Mouse (Mus musculus): ENCODE measurements at regions not wholly inside any gene's neighbourhood (a gene's known extent, or its start where the extent isn't known, plus 50 kb on each side); places are given as distances from the start of the nearest gene placed in this dataset.
"Not testable (repeated sequence)": the region's sequence is repeated elsewhere in the genome, so short reads cannot be mapped to it uniquely, and the experiment has no call there.

DNA sequence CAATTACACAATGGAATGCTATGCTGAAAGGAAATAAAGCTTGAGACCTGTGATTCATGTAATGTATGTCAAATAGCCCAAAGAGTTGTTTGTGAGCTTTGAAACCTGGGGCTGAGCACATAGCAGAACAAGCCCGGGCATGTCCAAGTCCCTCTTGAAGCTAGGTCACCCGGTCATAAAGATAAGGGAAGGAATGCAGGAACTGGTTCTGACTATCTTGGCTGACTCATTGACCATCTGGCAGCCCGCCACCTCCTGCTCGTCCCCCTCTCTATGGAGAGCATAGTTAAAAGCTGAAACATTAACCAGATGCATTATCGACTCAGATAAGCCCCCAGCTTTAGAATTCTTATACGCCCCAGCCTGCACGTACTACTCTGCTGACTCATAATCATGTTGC lies 1208.1 kb downstream of the Hace1 start:
- not testable (repeated sequence) for TF ChIP-seq MEF2A (IDR thresholded peaks at IDR 0.05; ENCODE audit: borderline replicate concordance, low read depth, low read length); USF2 (conservative IDR thresholded peaks at IDR 0.05; ENCODE audit: low read depth, low read length); CTCF (conservative IDR thresholded peaks at IDR 0.05 in 1 of 2, IDR thresholded peaks at IDR 0.05 in 1 of 2; ENCODE audit: low read depth in 2 of 2, low read length in 2 of 2); ZC3H11A (IDR thresholded peaks at IDR 0.05; ENCODE audit: low read depth, low read length); JUN (IDR thresholded peaks at IDR 0.05; ENCODE audit: insufficient read depth, low read depth, low read length); MAX (IDR thresholded peaks at IDR 0.05; ENCODE audit: low read length); USF1 (IDR thresholded peaks at IDR 0.05; ENCODE audit: low read depth, low read length); EP300 (IDR thresholded peaks at IDR 0.05; ENCODE audit: low read length); ZNF384 (IDR thresholded peaks at IDR 0.05; ENCODE audit: low read depth, low read length); MXI1 (IDR thresholded peaks at IDR 0.05; ENCODE audit: low read depth, low read length)

All from CH12.LX (cell line).